Mouse (Mus musculus): ENCODE measurements around the gene Fam24b. TPM values are rescaled to one million over a fixed set of nuclear protein-coding genes. Genes with fewer than 3 reads are reported as not detected.

The Fam24b gene
- polyA plus RNA-seq, 1 experiment from 2014 or later = 0.35 TPM

- no peak for ATAC-seq (ENCODE audit: low read depth)
- Histone ChIP-seq H3K9ac (ENCODE audit: low read length) (no peak overlapping the region), H3K4me2 (ENCODE audit: low read depth, low read length) (no peak overlapping the region), H3K27me3 (ENCODE audit: control insufficient read depth, insufficient read depth, low read depth, low read length) (no peaks in the 10 kb centered on the region), H3K36me3 (ENCODE audit: control insufficient read depth, insufficient read depth, low read length) (peaks cover 31% of the 10 kb centered on the region), H3K27ac (ENCODE audit: low read length) (no peak overlapping the region), H3K4me1 (replicated peaks; ENCODE audit: control insufficient read depth, insufficient read depth, low read length) (no peaks in the 10 kb centered on the region), H3K4me3 (ENCODE audit: low read length) (no peak overlapping the region), H3K9me3 (ENCODE audit: control insufficient read depth, low read length) (no peaks in the 10 kb centered on the region)
- WGBS = 85% methylated on average over 7 of the region's 7 CpGs
Measured at GRCm38 (mm10) chr7:131345856-131346541, 16.7 kb upstream of the Fam24b start.

DNA sequence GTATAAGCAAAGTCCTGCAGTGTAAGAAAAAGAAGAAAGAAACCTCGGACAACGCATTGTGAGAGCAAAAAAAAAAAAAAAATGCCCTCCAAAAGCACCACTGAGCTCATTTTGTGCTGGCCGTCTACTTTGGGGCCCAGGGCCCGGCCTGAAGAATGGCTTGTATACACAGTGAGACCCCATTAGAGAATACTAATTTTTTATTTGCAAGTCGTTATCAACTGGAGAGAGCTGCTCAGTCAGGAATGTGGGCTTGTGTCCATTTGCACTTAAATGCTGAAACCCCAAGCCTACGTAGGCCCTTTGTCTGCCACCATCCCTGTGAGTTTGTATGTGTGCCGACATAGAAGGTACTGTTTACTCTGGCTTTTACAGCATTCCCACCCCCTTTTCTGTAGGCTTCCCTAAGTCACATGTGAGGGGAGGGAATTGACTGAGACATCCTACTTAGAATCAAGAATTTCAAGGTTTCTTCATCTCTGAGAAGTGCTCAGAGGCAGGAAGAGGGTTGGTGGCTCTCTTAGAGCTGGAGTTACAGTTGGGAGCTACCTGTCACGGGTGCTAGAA is 8.3 kb upstream of the Fam24b start:
- no peaks in the 10 kb centered on the region for H3K9me3 ChIP-seq (ENCODE audit: control insufficient read depth, low read length)
- peaks cover 9% of the 10 kb centered on the region; the same call in 1 of the 2 replicates for H3K36me3 ChIP-seq (ENCODE audit: control insufficient read depth, insufficient read depth, low read length)
- H3K9ac ChIP-seq (ENCODE audit: low read length) = no peak overlapping the region
- ATAC-seq (ENCODE audit: low read depth) = peak; percentile 56; the same call in 1 of the 2 replicates
- no peak overlapping the region for H3K4me3 ChIP-seq (ENCODE audit: low read length)
- 18% methylated on average over 8 of the region's 8 CpGs for WGBS
- H3K4me2 ChIP-seq (ENCODE audit: low read depth, low read length) = no peak overlapping the region
- peak overlapping the region; percentile 63 for H3K27ac ChIP-seq (ENCODE audit: low read length)
- H3K4me1 ChIP-seq (replicated peaks; ENCODE audit: control insufficient read depth, insufficient read depth, low read length) = peaks cover 7% of the 10 kb centered on the region; the same call in 1 of the 2 replicates
- H3K27me3 ChIP-seq (ENCODE audit: control insufficient read depth, insufficient read depth, low read depth, low read length) = no peaks in the 10 kb centered on the region

- Histone ChIP-seq H3K9ac (ENCODE audit: low read length) (no peak within 1 kb of the TSS), H3K27me3 (ENCODE audit: control insufficient read depth, insufficient read depth, low read depth, low read length) (no peaks in the 10 kb centered on the region), H3K4me2 (ENCODE audit: low read depth, low read length) (no peak within 1 kb of the TSS), H3K4me1 (replicated peaks; ENCODE audit: control insufficient read depth, insufficient read depth, low read length) (peaks cover 7% of the 10 kb centered on the region; the same call in 1 of the 2 replicates), H3K4me3 (ENCODE audit: low read length) (no peak within 1 kb of the TSS), H3K9me3 (ENCODE audit: control insufficient read depth, low read length) (no peaks in the 10 kb centered on the region), H3K27ac (ENCODE audit: low read length) (no peak within 1 kb of the TSS), H3K36me3 (ENCODE audit: control insufficient read depth, insufficient read depth, low read length) (no peaks in the 10 kb centered on the region)
- 31% methylated on average over 1 of the region's 1 CpGs for WGBS
- no peak for ATAC-seq (ENCODE audit: low read depth)
Measured at GRCm38 (mm10) chr7:131333564-131333963, 4.2 kb upstream of the Fam24b start, which contains the start of gene Fam24a. Gene Fam24a (plus strand): TSS chr7:131333864.

GRCm38 (mm10) chr7:131331688-131332087 is 2.4 kb upstream of the Fam24b start:
- no peak for ATAC-seq (ENCODE audit: low read depth)
- H3K36me3 ChIP-seq (ENCODE audit: control insufficient read depth, insufficient read depth, low read length) = no peaks in the 10 kb centered on the region
- no peak overlapping the region for H3K4me2 ChIP-seq (ENCODE audit: low read depth, low read length)
- H3K4me3 ChIP-seq (ENCODE audit: low read length) = no peak overlapping the region
- H3K27me3 ChIP-seq (ENCODE audit: control insufficient read depth, insufficient read depth, low read depth, low read length) = no peaks in the 10 kb centered on the region
- no peak overlapping the region for H3K9ac ChIP-seq (ENCODE audit: low read length)
- 54% methylated on average over 2 of the region's 2 CpGs for WGBS
- H3K9me3 ChIP-seq (ENCODE audit: control insufficient read depth, low read length) = no peaks in the 10 kb centered on the region
- no peaks in the 10 kb centered on the region for H3K4me1 ChIP-seq (replicated peaks; ENCODE audit: control insufficient read depth, insufficient read depth, low read length)
- H3K27ac ChIP-seq (ENCODE audit: low read length) = no peak overlapping the region

DNA sequence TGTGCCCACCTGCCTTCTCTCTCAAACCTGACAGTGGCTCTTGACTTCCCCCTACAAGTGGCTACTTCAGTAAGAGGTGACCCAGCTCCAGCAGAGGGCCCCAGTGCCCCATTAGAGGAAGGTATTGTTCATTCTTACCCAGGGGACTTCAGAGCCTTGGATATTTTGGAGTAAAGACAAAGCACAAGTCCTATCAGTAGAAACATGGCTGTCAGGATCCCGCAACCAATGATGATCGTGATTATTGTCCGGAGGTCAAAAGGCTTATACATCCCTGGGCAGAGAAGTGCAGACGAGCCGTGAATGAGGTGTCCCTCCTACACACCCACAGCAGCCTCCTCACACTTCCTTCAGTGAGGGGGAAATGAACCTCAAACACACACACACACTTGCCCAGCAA is 2.3 kb downstream of the Fam24b start:
- no peak overlapping the region for H3K27ac ChIP-seq (ENCODE audit: low read length)
- H3K27me3 ChIP-seq (ENCODE audit: control insufficient read depth, insufficient read depth, low read depth, low read length) = no peaks in the 10 kb centered on the region
- H3K4me3 ChIP-seq (ENCODE audit: low read length) = no peak overlapping the region
- H3K4me1 ChIP-seq (replicated peaks; ENCODE audit: control insufficient read depth, insufficient read depth, low read length) = no peaks in the 10 kb centered on the region
- WGBS = 85% methylated on average over 5 of the region's 5 CpGs
- ATAC-seq (ENCODE audit: low read depth) = no peak
- H3K9me3 ChIP-seq (ENCODE audit: control insufficient read depth, low read length) = no peaks in the 10 kb centered on the region
- H3K4me2 ChIP-seq (ENCODE audit: low read depth, low read length) = no peak overlapping the region
- no peaks in the 10 kb centered on the region for H3K36me3 ChIP-seq (ENCODE audit: control insufficient read depth, insufficient read depth, low read length)
- H3K9ac ChIP-seq (ENCODE audit: low read length) = no peak overlapping the region

DNA sequence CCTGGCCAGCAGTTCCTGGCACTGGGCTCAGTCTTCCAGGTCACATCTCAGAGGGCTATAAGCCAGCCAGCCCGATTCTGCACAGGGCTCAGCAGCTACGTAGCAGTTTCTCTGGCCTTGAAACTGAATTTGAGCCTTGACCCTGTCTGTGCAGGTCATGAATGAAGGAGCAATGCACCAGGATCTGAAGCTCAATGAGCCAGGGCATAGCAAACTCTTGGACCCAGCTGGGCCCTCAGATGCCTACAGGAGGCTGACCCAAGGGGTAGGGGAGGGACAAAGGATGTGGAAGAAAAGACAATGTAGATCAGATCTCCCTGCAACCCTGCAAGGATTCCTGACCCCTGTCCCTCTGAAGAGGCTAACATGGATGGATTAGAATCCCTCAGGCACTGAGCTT is 7.1 kb downstream of the Fam24b start, which contains the start of gene Cuzd1:
Cuzd1 (minus strand) TSS at position 101 of the 400 bp plus-strand sequence.
- Histone ChIP-seq H3K4me1 (replicated peaks; ENCODE audit: control insufficient read depth, insufficient read depth, low read length) (no peaks in the 10 kb centered on the region), H3K27ac (ENCODE audit: low read length) (no peak within 1 kb of the TSS), H3K27me3 (ENCODE audit: control insufficient read depth, insufficient read depth, low read depth, low read length) (no peaks in the 10 kb centered on the region), H3K9ac (ENCODE audit: low read length) (no peak within 1 kb of the TSS), H3K36me3 (ENCODE audit: control insufficient read depth, insufficient read depth, low read length) (no peaks in the 10 kb centered on the region), H3K9me3 (ENCODE audit: control insufficient read depth, low read length) (no peaks in the 10 kb centered on the region), H3K4me2 (ENCODE audit: low read depth, low read length) (no peak within 1 kb of the TSS), H3K4me3 (ENCODE audit: low read length) (no peak within 1 kb of the TSS)
- ATAC-seq (ENCODE audit: low read depth) = no peak
- WGBS = 78% methylated on average over 2 of the region's 2 CpGs

GRCm38 (mm10) chr7:131318340-131318739 is 11.0 kb downstream of the Fam24b start:
- H3K4me2 ChIP-seq (ENCODE audit: low read depth, low read length) = no peak overlapping the region
- WGBS = 69% methylated on average over 5 of the region's 7 CpGs
- ATAC-seq (ENCODE audit: low read depth) = no peak
- no peaks in the 10 kb centered on the region for H3K27me3 ChIP-seq (ENCODE audit: control insufficient read depth, insufficient read depth, low read depth, low read length)
- no peaks in the 10 kb centered on the region for H3K4me1 ChIP-seq (replicated peaks; ENCODE audit: control insufficient read depth, insufficient read depth, low read length)
- no peak overlapping the region for H3K27ac ChIP-seq (ENCODE audit: low read length)
- no peak overlapping the region for H3K4me3 ChIP-seq (ENCODE audit: low read length)
- no peak overlapping the region for H3K9ac ChIP-seq (ENCODE audit: low read length)
- H3K36me3 ChIP-seq (ENCODE audit: control insufficient read depth, insufficient read depth, low read length) = no peaks in the 10 kb centered on the region
- H3K9me3 ChIP-seq (ENCODE audit: control insufficient read depth, low read length) = no peaks in the 10 kb centered on the region

- no peak overlapping the region for H3K27ac ChIP-seq (ENCODE audit: low read length)
- no peaks in the 10 kb centered on the region for H3K36me3 ChIP-seq (ENCODE audit: control insufficient read depth, insufficient read depth, low read length)
- no peak for ATAC-seq (ENCODE audit: low read depth)
- H3K4me1 ChIP-seq (replicated peaks; ENCODE audit: control insufficient read depth, insufficient read depth, low read length) = no peaks in the 10 kb centered on the region
- H3K9ac ChIP-seq (ENCODE audit: low read length) = no peak overlapping the region
- H3K9me3 ChIP-seq (ENCODE audit: control insufficient read depth, low read length) = no peaks in the 10 kb centered on the region
- no peaks in the 10 kb centered on the region for H3K27me3 ChIP-seq (ENCODE audit: control insufficient read depth, insufficient read depth, low read depth, low read length)
- H3K4me3 ChIP-seq (ENCODE audit: low read length) = no peak overlapping the region
- no peak overlapping the region for H3K4me2 ChIP-seq (ENCODE audit: low read depth, low read length)
- 47% methylated on average over 12 of the region's 12 CpGs for WGBS
Measured at GRCm38 (mm10) chr7:131317587-131317986, 11.7 kb downstream of the Fam24b start.

DNA sequence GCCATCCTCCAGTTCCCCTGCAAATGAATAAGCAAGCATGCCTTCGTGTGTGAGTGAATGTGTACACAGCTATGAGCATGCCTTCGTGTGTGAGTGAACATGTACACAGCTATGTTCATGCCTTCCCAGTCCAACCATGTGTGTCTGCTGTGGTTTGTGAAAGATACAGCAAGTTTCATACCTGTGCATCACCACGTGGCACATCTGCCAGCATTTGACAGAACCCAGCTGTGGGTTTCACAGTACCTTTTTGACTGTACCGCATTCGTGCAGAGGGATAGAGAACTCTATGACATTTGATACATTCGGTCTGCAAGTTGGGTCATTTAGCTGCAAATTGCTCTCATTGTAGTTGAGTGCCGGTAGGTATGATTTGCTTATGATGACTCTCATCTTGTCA is 14.8 kb downstream of the Fam24b start:
- Histone ChIP-seq H3K4me2 (ENCODE audit: low read depth, low read length) (no peak overlapping the region), H3K4me1 (replicated peaks; ENCODE audit: control insufficient read depth, insufficient read depth, low read length) (no peaks in the 10 kb centered on the region), H3K4me3 (ENCODE audit: low read length) (no peak overlapping the region), H3K9me3 (ENCODE audit: control insufficient read depth, low read length) (no peaks in the 10 kb centered on the region), H3K36me3 (ENCODE audit: control insufficient read depth, insufficient read depth, low read length) (no peaks in the 10 kb centered on the region), H3K9ac (ENCODE audit: low read length) (no peak overlapping the region), H3K27me3 (ENCODE audit: control insufficient read depth, insufficient read depth, low read depth, low read length) (no peaks in the 10 kb centered on the region), H3K27ac (ENCODE audit: low read length) (no peak overlapping the region)
- no peak for ATAC-seq (ENCODE audit: low read depth)
- WGBS = 77% methylated on average over 7 of the region's 7 CpGs

Measured in lung, embryonic 16.5 days (tissue).